Mouse (Mus musculus): ENCODE data around the gene Pou6f2.

DNA sequence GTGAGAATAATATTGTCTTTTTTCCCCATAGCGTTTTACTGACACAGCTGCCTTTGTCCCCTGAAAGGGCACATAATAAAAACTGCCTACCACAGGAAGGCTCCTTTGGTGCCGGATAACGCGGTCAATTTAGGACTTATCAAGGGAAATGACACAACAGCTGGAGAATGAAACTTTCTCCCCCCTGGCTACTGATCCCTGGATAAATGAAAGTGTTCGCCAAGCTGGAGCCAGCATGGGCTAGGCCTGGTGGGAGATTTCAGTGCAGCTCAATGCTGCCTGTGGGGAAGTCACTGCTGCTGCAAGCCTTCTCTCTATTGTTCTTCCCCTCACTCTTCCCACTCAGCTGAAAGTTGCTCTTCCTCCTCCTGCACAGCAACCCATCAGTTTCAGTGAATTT lies 267.8 kb downstream of the Pou6f2 start:
- TF ChIP-seq POLR2A (IDR thresholded peaks at IDR 0.05; ENCODE audit: borderline replicate concordance, control insufficient read depth, low read depth, low read length): no peak
- TF ChIP-seq CTCF (IDR thresholded peaks at IDR 0.05; ENCODE audit: control insufficient read depth, insufficient read depth, low read length): no peak

Measured in bone marrow, adult 2 months (tissue).